8 mouse cellular contexts compared by ENCODE assay signal in genomic region chr13:98025162-98025561, GRCm38 (mm10).
DNase-seq lines count a peak whose midpoint lies in the region; ATAC-seq and TF ChIP-seq lines count a peak whose summit lies in the region.

No protein-coding gene starts in this region.

- no peak overlapping the region for H3K4me3 ChIP-seq in heart, embryonic 12.5 days
- H3K4me3 ChIP-seq in testis, adult 2 months (ENCODE audit: control insufficient read depth, low read depth, low read length), result peak overlapping the region; percentile 41
- no peak overlapping the region for H3K4me3 ChIP-seq in heart, postnatal 0 days (ENCODE audit: low read depth, low read length)
- H3K4me3 ChIP-seq in neural tube, embryonic 15.5 days (replicated peaks), result no peak overlapping the region

- intact Hi-C loops in heart, postnatal 25 days (cut with DNase I), result no loop called here

- peak overlapping the region; percentile 45; the same call in 1 of the 2 replicates for H3K4me2 ChIP-seq in heart, embryonic 12.5 days
- peak overlapping the region; percentile 21; the same call in 1 of the 2 replicates for H3K4me2 ChIP-seq in heart, postnatal 0 days (ENCODE audit: low read depth, low read length)
- no peak overlapping the region for H3K4me2 ChIP-seq in neural tube, embryonic 15.5 days

- H3K27ac ChIP-seq in heart, embryonic 12.5 days (ENCODE audit: poor library complexity, severe bottlenecking), result no peak overlapping the region
- H3K27ac ChIP-seq in testis, adult 2 months (ENCODE audit: control insufficient read depth, insufficient read depth, low read depth, low read length), result no peak overlapping the region
- no peak overlapping the region for H3K27ac ChIP-seq in heart, postnatal 0 days (ENCODE audit: low read depth)
- no peak overlapping the region for H3K27ac ChIP-seq in neural tube, embryonic 15.5 days (replicated peaks)

- ATAC-seq in heart, embryonic 12.5 days (ENCODE audit: insufficient number of reproducible peaks, low FRiP score), result no peak
- no peak for ATAC-seq in heart, postnatal 0 days (ENCODE audit: insufficient read depth, low read depth)
- no peak for ATAC-seq in neural tube, embryonic 15.5 days (ENCODE audit: low FRiP score)

- TF ChIP-seq POLR2A in testis, adult 2 months (IDR thresholded peaks at IDR 0.05; ENCODE audit: control insufficient read depth, low read depth, low read length), result no peak

- no peaks in the 10 kb centered on the region for H3K27me3 ChIP-seq in heart, embryonic 12.5 days (replicated peaks)
- no peaks in the 10 kb centered on the region for H3K27me3 ChIP-seq in testis, adult 2 months (ENCODE audit: control insufficient read depth, insufficient read depth, low read length)
- H3K27me3 ChIP-seq in heart, postnatal 0 days (ENCODE audit: control insufficient read depth, insufficient read depth, low read length), result no peaks in the 10 kb centered on the region
- H3K27me3 ChIP-seq in neural tube, embryonic 15.5 days (replicated peaks), result no peaks in the 10 kb centered on the region

- peaks cover 4% of the 10 kb centered on the region; the same call in 1 of the 2 replicates for H3K9me3 ChIP-seq in heart, embryonic 12.5 days (replicated peaks)
- H3K9me3 ChIP-seq in heart, postnatal 0 days (replicated peaks; ENCODE audit: control insufficient read depth, low read length), result no peaks in the 10 kb centered on the region
- H3K9me3 ChIP-seq in neural tube, embryonic 15.5 days (replicated peaks), result no peaks in the 10 kb centered on the region

- WGBS in heart, embryonic 12.5 days, result 68% methylated on average over 7 of the region's 7 CpGs
- WGBS in heart, postnatal 0 days, result 71% methylated on average over 7 of the region's 7 CpGs
- 89% methylated on average over 7 of the region's 7 CpGs for WGBS in neural tube, embryonic 15.5 days

- peak; percentile 61 for TF ChIP-seq CTCF in testis, adult 2 months (IDR thresholded peaks at IDR 0.05; ENCODE audit: control insufficient read depth, insufficient read depth, insufficient replicate concordance, low read depth, low read length)
- TF ChIP-seq CTCF in heart, postnatal 0 days (IDR thresholded peaks at IDR 0.05; ENCODE audit: low read depth), result peak; percentile 33

- H3K4me1 ChIP-seq in heart, embryonic 12.5 days (replicated peaks), result peaks cover 16% of the 10 kb centered on the region
- peaks cover 3% of the 10 kb centered on the region for H3K4me1 ChIP-seq in testis, adult 2 months (ENCODE audit: control insufficient read depth, insufficient read depth, low read length)
- peaks cover 12% of the 10 kb centered on the region for H3K4me1 ChIP-seq in heart, postnatal 0 days (ENCODE audit: control insufficient read depth, insufficient read depth)
- peaks cover 16% of the 10 kb centered on the region for H3K4me1 ChIP-seq in neural tube, embryonic 15.5 days

- no peak for DNase-seq in heart, postnatal 25 days (ENCODE audit: low spot score)
- no peak for DNase-seq in testis, postnatal 10 days (ENCODE audit: low spot score)
- no peak for DNase-seq in heart, postnatal 0 days (ENCODE audit: low spot score)
- peak; percentile 62 for DNase-seq in thymus, postnatal 4 days
- DNase-seq in cerebellum, adult 9-11 months, result no peak

- no peak for TF ChIP-seq EP300 in heart, postnatal 0 days (IDR thresholded peaks at IDR 0.05; ENCODE audit: low read depth)

- H3K9ac ChIP-seq in heart, embryonic 12.5 days, result no peak overlapping the region
- H3K9ac ChIP-seq in heart, postnatal 0 days (replicated peaks; ENCODE audit: low read depth, low read length), result no peak overlapping the region
- H3K9ac ChIP-seq in neural tube, embryonic 15.5 days (replicated peaks), result no peak overlapping the region

- no peaks in the 10 kb centered on the region for H3K36me3 ChIP-seq in heart, embryonic 12.5 days
- H3K36me3 ChIP-seq in testis, adult 2 months (ENCODE audit: control insufficient read depth, insufficient read depth, low read length), result no peaks in the 10 kb centered on the region
- no peaks in the 10 kb centered on the region for H3K36me3 ChIP-seq in heart, postnatal 0 days (replicated peaks; ENCODE audit: control insufficient read depth, insufficient read depth, low read length)
- H3K36me3 ChIP-seq in neural tube, embryonic 15.5 days, result no peaks in the 10 kb centered on the region
